Mouse (Mus musculus): ENCODE results near the gene Abhd14b. TPM values are rescaled to one million over a fixed set of nuclear protein-coding genes. Genes with fewer than 3 reads are reported as not detected.
A peak's percentile ranks its signal among the peaks of the same experiment; 100 is the strongest.

Gene Abhd14b
- total and polyA plus RNA-seq, 2 experiments = 129 to 402 TPM

DNA sequence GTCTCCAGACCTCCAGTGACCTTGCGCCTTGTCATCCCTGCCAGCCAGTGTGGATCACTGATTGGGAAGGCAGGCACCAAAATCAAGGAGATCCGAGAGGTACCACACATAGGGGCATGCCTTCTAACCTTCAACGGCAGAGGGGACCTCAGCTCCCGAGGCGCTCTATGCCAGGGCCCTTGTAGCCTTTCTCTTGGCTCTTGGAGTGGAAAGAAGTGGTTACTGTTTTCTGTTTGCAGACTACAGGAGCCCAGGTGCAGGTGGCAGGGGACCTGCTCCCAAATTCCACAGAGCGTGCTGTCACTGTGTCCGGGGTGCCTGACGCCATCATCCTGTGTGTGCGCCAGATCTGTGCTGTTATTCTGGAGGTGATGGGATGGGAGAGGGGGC lies 13.8 kb downstream of the Abhd14b start:
- no peak for DNase-seq (ENCODE audit: extremely low read depth, low read depth, low spot score)
- no peaks in the 10 kb centered on the region for H3K79me2 ChIP-seq (ENCODE audit: control insufficient read depth, insufficient read depth, low read length)
- H3K36me3 ChIP-seq (ENCODE audit: control insufficient read depth, insufficient read depth, low read length) = no peaks in the 10 kb centered on the region; the same call in 1 of the 2 replicates
- H3K9ac ChIP-seq (ENCODE audit: low read depth, low read length) = no peak overlapping the region
- no peaks in the 10 kb centered on the region for H3K4me1 ChIP-seq (ENCODE audit: control insufficient read depth, insufficient read depth, low read length)
- no peak overlapping the region for H3K4me3 ChIP-seq (ENCODE audit: insufficient read depth, low read depth, low read length)
- no peak overlapping the region for H3K27ac ChIP-seq (replicated peaks; ENCODE audit: insufficient read depth, low read depth, low read length)
- 94% methylated on average over 9 of the region's 9 CpGs for WGBS
- no peaks in the 10 kb centered on the region for H3K27me3 ChIP-seq (ENCODE audit: control insufficient read depth, insufficient read depth, low read length)
- no peak for TF ChIP-seq CTCF (IDR thresholded peaks at IDR 0.05; ENCODE audit: low read depth, low read length)

DNA sequence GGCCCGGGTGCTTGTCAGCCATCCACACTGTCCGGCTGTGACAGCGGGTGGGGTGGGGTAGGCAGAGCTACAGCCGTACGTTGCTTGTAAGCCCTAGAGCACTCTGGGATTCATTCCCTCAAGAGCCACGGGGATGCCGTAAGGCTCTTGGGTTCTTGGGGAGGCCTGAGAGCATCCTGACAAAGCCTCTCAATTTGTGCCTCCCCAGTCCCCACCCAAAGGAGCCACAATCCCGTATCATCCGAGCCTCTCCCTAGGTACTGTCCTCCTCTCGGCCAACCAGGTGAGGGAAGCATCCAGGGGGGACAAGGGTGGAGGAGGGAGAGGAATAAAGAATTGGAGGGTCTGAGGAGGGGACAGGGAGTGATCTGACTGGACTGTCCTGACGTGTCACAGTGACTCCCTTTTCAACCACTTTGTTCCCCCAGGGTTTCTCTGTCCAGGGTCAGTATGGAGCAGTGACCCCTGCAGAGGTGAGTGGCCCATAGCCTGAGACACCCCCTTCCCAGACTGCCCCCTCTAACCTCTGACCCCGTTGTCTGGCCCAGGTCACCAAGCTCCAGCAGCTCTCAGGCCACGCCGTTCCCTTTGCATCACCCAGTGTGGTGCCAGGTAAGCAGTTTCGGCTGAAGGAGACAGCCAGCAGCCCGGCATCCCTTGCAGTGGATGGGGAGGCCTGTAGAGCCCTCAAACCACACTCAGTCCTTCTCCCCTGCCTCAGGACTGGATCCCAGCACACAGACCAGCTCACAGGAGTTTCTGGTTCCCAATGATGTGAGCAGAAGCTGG lies 14.6 kb downstream of the Abhd14b start:
- Histone ChIP-seq H3K27ac (replicated peaks; ENCODE audit: insufficient read depth, low read depth, low read length) (no peak overlapping the region), H3K27me3 (ENCODE audit: control insufficient read depth, insufficient read depth, low read length) (no peaks in the 10 kb centered on the region), H3K4me1 (ENCODE audit: control insufficient read depth, insufficient read depth, low read length) (no peaks in the 10 kb centered on the region), H3K9ac (ENCODE audit: low read depth, low read length) (no peak overlapping the region), H3K4me3 (ENCODE audit: insufficient read depth, low read depth, low read length) (no peak overlapping the region), H3K36me3 (ENCODE audit: control insufficient read depth, insufficient read depth, low read length) (no peaks in the 10 kb centered on the region; the same call in 1 of the 2 replicates), H3K79me2 (ENCODE audit: control insufficient read depth, insufficient read depth, low read length) (no peaks in the 10 kb centered on the region)
- no peak for DNase-seq (ENCODE audit: extremely low read depth, low read depth, low spot score)
- 92% methylated on average over 16 of the region's 16 CpGs for WGBS
- TF ChIP-seq CTCF (IDR thresholded peaks at IDR 0.05; ENCODE audit: low read depth, low read length) (no peak), POLR2A (IDR thresholded peaks at IDR 0.05; ENCODE audit: extremely low read depth, insufficient read depth, low read length) (no peak)

DNA sequence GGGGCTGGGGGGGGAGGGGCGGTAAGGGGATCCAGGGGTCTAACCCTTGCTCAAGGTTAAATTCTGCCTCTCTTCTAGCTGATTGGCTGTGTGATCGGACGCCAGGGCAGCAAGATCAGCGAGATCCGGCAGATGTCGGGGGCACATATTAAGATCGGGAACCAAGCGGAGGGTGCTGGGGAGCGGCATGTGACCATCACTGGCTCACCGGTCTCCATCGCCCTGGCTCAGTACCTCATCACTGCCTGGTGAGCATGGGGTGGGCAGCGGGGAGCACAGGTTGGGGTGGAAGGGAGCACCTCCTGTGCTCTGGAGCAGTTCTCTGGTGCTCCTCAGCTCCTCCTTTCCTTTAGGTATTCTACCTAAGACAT lies 15.2 kb downstream of the Abhd14b start:
- H3K4me3 ChIP-seq (ENCODE audit: insufficient read depth, low read depth, low read length) = no peak overlapping the region
- H3K4me1 ChIP-seq (ENCODE audit: control insufficient read depth, insufficient read depth, low read length) = no peaks in the 10 kb centered on the region
- no peak overlapping the region for H3K27ac ChIP-seq (replicated peaks; ENCODE audit: insufficient read depth, low read depth, low read length)
- no peak overlapping the region for H3K9ac ChIP-seq (ENCODE audit: low read depth, low read length)
- H3K79me2 ChIP-seq (ENCODE audit: control insufficient read depth, insufficient read depth, low read length) = no peaks in the 10 kb centered on the region
- no peak for TF ChIP-seq CTCF (IDR thresholded peaks at IDR 0.05; ENCODE audit: low read depth, low read length)
- TF ChIP-seq POLR2A (IDR thresholded peaks at IDR 0.05; ENCODE audit: extremely low read depth, insufficient read depth, low read length) = no peak
- WGBS = 97% methylated on average over 12 of the region's 12 CpGs
- no peaks in the 10 kb centered on the region for H3K27me3 ChIP-seq (ENCODE audit: control insufficient read depth, insufficient read depth, low read length)
- no peaks in the 10 kb centered on the region; the same call in 1 of the 2 replicates for H3K36me3 ChIP-seq (ENCODE audit: control insufficient read depth, insufficient read depth, low read length)
- no peak for DNase-seq (ENCODE audit: extremely low read depth, low read depth, low spot score)

DNA sequence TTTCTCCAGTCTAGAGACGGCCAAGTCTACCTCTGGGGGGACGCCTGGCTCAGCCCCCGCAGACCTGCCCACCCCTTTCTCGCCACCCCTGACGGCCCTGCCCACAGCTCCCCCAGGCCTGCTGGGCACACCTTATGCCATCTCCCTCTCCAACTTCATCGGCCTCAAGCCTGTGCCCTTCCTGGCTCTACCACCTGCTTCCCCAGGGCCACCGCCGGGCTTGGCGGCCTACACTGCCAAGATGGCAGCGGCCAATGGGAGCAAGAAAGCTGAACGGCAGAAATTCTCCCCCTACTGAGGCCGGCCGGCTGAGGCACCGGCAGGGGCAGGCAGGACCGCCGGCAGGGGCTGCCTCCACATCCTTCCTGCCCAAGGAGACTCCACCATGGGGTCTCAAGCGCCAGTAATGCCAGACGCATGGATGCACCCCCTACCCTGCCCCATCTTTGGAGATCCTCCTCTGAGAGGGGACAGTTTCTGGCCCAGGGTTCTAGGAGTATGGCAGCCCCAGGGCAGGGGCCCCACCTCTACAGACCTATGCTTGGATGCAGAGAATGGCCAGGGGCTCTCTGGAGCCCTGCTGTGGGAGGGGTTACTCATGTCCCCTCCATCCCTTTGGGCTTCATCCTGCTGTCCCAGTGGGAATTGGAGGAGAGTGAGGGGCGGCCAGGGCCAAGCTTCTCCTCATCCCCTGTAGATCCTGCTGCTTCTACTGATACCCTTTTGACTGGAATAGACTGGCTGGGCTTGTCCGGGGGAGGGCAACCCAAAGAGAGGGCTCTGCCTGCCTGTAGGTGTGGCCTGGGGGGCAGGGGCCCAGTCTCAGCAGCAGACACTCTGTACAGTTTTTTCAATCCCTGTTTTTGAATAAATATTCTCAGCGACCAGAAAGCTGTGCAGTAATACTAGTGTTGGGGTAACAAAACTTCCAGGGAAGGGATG lies 16.1 kb downstream of the Abhd14b start:
- Histone ChIP-seq H3K9ac (ENCODE audit: low read depth, low read length) (no peak overlapping the region), H3K4me3 (ENCODE audit: insufficient read depth, low read depth, low read length) (no peak overlapping the region), H3K4me1 (ENCODE audit: control insufficient read depth, insufficient read depth, low read length) (no peaks in the 10 kb centered on the region), H3K79me2 (ENCODE audit: control insufficient read depth, insufficient read depth, low read length) (no peaks in the 10 kb centered on the region), H3K27ac (replicated peaks; ENCODE audit: insufficient read depth, low read depth, low read length) (no peak overlapping the region), H3K36me3 (ENCODE audit: control insufficient read depth, insufficient read depth, low read length) (no peaks in the 10 kb centered on the region; the same call in 1 of the 2 replicates), H3K27me3 (ENCODE audit: control insufficient read depth, insufficient read depth, low read length) (no peaks in the 10 kb centered on the region)
- no peak for DNase-seq (ENCODE audit: extremely low read depth, low read depth, low spot score)
- TF ChIP-seq CTCF (IDR thresholded peaks at IDR 0.05; ENCODE audit: low read depth, low read length) (no peak), POLR2A (IDR thresholded peaks at IDR 0.05; ENCODE audit: extremely low read depth, insufficient read depth, low read length) (no peak)
- WGBS = 95% methylated on average over 21 of the region's 21 CpGs

DNA sequence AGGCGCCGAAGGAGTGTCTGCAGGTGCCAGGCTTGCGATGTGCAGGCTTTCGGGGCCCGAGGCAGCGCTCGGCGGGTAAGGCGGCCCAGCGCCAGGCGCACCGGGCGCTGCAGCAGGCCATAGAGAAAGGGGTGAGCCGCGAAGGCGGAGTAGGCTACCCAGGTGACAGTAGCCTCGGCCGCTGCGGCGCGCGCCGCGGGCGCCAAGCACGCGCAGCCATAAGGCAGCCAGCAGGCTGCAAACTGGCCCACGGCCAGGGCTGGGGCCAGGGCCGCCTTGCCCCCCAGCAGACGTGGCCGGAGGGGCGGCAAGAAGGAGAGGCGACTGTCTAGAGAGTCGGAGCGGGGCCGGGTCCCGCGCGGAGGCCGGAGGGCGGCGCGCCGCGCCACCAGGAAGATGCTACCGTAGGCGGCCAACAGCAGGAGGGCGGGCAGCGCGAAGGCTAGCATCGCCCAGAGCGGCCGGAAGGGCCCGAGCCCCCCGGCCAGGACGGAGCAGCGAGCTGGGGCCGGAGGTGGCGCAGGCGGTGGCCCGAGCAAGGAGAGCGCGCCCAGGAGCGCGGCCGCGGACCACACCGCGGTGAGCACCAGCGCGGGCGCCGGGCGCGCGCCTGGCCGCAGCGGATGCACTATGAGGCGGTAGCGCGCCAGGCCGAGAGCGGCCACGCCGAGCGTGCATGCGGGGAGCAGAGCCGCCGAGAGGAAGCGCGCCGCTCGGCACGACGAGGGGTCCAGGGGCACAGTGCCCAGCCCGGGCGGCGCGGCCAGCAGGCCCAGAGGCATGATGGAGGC lies 17.7 kb downstream of the Abhd14b start:
- Histone ChIP-seq H3K36me3 (ENCODE audit: control insufficient read depth, insufficient read depth, low read length) (no peaks in the 10 kb centered on the region; the same call in 1 of the 2 replicates), H3K9ac (ENCODE audit: low read depth, low read length) (peak overlapping the region; percentile 37; the same call in 1 of the 2 replicates), H3K4me1 (ENCODE audit: control insufficient read depth, insufficient read depth, low read length) (peaks cover 2% of the 10 kb centered on the region; the same call in 1 of the 2 replicates), H3K4me3 (ENCODE audit: insufficient read depth, low read depth, low read length) (peak overlapping the region; percentile 42; the same call in 1 of the 2 replicates), H3K79me2 (ENCODE audit: control insufficient read depth, insufficient read depth, low read length) (no peaks in the 10 kb centered on the region), H3K27ac (replicated peaks; ENCODE audit: insufficient read depth, low read depth, low read length) (no peak overlapping the region), H3K27me3 (ENCODE audit: control insufficient read depth, insufficient read depth, low read length) (no peaks in the 10 kb centered on the region)
- no peak for TF ChIP-seq CTCF (IDR thresholded peaks at IDR 0.05; ENCODE audit: low read depth, low read length)
- DNase-seq (ENCODE audit: extremely low read depth, low read depth, low spot score) = no peak
- WGBS = 5% methylated on average over 97 of the region's 99 CpGs
